Mouse (Mus musculus): ENCODE measurements around the gene Gpn3.
A peak's percentile ranks its signal among the peaks of the same experiment; 100 is the strongest.

Gpn3 gene

DNA sequence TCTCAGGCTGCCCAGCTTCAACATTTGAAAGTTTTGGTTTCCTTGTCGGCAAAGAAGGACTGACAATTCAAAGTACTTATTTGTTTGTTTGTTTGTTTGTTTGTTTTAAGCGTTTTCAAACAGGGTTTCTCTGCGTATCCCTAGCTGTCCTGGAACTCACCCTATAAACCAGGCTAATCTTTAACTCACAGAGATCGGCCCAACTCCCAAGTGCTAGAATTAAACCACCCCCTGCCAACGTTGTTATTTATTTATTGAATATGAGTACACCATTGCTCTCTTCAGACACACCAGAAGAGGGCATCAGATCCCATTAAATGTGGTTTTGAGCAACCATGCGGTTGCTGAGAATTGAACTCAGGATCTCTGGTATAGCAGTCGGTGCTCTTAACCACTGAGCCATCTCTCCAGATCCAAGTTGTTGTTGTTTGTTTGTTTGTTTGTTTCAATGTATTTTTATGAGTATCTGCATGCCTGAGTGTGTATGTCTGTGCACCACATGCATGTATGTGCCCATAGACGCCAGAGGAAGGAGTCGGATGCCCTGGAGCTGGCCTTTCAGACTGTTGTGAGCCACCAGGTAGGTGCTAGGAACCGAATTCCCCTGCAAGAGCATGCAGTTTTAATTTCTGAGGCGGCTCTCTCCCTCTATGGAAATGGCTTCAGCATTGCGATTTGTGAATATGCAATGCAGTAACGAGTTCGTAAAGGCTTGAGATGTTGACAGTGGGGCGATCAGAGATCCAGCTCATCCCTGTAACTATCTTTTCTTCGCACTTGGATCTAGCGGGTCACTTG lies 49.8 kb downstream of the Gpn3 start, which contains the start of gene Anapc7:
TSS of gene Anapc7 (plus strand) at position 423 of the 798 bp plus-strand sequence.
- no peak for DNase-seq (ENCODE audit: low read depth, low spot score)

DNA sequence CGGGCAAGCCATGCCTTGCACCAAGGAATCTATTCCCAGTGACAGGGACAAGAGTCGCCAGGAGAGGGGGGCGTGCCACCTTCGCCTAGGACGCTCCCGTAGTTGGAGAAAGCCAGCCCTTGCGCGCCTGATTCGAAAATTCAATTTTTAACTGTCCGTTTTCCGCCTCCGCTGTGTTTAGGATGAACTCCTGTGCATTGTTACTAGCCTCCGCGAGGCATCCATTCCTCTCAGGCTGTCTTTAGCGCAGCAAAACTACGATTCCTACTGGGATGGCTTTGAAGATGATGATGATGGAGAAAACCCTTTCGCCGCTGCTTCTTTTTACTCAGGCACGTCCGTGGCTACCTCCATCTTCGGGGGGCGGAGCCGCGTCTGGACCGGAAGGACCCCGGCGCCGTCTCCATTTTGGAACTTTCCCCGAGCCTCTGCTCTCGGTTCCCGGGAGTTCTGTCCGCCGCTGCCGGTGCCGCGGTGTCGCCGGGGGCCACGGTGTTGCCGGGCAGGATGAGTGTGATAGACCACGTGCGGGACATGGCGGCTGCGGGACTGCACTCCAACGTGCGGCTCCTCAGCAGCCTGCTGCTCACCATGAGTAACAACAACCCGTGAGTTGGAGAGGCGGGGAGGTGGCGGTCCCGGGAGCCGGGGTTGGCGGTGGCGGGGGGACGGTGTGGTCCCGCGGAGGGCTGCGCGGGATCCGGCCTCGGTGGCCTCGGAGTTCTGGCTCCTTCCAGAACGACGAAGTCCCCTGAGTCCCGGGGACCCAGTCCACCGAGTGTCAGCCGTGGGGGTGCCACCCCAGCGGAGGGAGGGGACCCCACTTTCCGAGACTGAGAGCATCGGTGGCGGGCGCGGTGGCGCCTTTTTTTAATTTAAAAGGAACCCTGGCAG lies 50.6 kb downstream of the Gpn3 start:
- DNase-seq (ENCODE audit: low read depth, low spot score), result peak; percentile 84

DNA sequence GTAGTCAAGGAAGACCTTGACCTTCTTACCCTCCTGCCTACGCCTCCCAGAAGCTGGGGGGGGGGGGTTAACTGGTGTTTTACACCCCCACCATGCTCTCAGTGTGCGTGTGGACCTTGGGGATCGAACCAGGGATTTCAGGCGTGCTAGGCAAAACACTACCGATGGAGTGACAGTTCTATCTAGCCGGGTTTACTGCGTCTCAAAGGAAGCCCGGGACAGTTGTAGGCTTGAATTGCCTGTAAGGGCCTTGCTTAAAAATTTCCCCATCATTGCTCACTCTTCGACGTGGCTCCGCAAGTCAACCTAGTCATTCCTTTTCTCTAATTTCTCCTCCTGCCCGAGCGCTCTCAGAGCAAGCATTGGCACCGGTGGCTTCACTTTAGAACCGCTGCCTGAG lies 51.4 kb downstream of the Gpn3 start:
- no peak for DNase-seq (ENCODE audit: low read depth, low spot score)

DNA sequence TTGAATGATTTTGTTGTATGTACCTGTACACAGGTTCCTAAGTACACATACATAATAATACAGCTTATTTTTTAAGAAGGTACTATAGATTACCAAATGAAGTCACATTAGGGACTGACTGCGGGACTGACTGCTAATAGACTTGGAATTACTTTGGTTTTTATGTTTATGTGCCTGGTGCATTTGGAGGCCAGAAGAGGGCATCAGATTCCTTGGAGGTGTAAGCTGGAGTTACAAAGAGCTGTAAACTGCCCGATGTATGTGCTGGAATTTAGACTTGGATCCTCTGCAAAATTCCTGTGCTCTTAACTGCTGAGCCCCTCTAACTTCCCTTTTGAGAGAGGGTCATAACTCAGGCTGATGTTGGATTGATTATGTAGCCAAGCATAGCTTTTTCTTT lies 53.9 kb downstream of the Gpn3 start:
- no peak for DNase-seq (ENCODE audit: low read depth, low spot score)

DNA sequence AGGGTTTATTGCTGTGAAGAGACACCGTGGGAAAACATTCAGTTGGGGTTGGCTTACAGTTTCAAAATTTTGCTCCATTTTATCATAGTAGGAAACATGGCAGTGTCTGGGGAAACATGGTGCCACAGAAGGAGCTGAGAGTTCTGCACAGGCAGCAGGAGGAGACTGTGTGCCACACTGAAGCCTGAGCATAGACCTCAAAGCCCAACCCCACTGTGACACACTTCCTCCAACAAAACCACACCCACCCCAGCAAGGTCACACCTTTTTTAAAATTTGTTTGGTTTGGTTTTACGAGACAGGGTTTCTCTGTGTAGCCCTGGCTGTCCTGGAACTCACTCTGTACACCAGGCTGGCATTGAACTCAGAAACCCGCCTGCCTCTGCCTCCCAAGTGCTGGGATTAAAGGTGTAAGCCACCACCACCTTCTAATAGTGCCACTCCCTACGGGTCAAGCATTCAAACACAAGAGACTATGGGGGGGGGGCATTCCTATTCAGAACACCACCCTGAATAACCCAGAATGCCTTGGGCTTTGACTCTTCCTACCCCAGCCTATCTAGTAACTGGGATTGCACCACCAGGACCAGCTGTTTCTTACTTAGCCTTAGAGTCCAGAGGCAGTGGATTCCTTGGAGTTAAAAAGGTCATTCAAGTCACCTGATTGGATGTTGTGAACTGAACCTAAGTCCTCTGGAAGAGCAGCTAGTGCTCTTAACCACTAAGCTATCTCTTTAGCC lies 58.5 kb downstream of the Gpn3 start:
- no peak for DNase-seq (ENCODE audit: low read depth, low spot score)

DNA sequence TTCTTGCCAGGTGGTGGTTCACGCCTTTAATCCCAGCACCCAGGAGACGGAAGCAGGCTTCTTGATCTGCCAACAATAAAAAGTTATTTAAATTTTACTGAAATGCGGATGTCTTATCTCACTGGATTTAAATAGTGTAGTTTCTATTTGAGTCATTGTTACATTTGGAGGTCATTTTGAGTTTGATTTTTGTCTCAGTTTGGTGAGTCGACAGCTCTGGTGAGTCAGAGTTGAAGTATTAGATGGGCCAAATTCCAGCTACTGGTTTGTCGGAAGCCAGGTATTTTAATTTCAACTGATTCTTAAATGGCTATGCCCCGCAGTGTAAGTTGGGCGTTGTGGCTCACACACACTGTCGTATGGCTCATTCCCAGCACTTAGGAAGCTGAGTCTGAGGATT lies 59.5 kb downstream of the Gpn3 start:
- no peak for DNase-seq (ENCODE audit: low read depth, low spot score)
